Mouse (Mus musculus): ENCODE measurements around the gene Gm10645.
A peak's percentile ranks its signal among the peaks of the same experiment; 100 is the strongest.

Gene Gm10645

DNA sequence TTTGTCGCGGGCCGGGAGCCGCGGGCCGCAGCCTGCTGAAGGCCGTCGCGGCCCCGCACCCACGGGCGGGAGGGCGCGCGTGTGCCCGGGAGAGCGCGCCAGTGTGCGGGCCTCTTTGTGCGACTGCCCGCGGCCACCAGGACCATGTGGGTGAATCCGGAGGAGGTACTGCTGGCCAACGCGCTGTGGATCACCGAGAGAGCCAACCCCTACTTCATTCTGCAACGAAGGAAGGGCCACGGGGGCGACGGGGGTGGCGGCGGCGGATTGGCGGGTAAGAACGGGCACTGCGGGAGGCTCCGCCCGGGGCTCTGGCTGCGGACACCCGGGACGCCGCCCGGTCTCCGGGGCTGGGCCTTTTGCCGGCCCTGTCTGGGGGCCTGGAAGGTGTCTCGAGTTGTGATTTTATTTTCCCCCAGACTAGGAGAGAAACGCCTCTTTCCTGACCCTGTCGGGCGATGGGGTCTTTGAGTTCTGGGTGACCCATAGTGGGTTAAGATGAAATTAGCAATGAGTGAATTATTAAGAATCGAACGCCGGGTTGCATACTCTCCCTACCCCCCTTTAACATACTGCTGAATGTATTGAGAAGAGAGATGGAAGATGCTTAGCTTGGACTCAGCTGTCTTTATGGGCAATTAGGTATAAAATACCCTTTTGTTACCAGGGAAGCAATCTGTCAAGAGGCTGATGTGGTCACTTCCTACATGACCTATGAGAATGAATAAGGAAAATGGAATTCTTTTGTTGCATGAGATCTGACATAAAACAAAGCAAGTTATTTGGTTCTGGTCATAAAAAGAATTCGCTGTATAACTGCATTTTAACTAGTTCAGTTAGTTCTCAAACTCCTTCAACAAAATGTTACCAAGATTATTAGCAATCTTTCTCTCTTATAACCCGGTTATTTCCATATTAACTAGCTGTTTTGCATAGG lies at the start of gene Gm10645:
TSS of gene Gm10645 (minus strand) at position 240 of the 937 bp plus-strand sequence.
- peak; percentile 34 for DNase-seq (ENCODE audit: low read depth, low spot score)

DNA sequence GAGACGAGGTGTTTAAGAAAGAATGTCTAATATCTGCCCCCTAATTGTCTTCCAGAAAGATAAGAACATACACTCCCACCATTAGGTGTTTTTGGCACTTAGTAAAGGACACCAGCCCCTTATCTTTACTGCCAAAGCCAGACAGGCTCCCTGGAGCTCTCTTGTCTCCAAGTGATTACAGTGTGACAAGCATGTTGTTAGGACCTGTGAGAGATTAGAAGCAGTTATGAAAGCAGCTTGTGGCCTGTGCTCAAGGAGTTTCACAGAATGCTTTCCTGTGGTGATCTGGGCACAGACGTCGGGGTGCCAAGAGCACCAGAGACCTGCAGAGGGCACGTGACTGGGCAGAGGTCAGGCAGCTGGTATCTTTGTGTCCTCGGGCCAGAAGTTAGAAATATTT lies 49.1 kb upstream of the Gm10645 start:
- DNase-seq (ENCODE audit: low read depth, low spot score), result no peak

DNA sequence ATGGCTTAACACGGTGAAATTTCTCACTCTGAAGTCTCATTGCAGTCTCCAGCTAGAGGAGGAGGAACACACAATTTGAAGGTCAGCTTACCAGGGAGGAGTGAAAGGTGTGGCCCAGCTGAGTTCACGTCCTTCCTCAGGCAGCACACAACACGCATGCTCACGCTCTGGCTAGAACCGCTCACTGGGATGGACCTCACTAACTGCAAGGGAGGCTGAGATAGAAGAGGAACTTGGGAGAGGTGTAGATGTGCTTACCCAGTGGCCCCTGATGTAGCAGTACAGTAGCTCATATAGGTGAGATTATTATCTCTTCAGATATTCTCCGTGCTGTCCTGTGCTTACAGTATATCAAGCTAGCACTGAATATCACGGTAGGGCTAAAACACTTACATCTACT lies 44.7 kb upstream of the Gm10645 start:
- no peak for DNase-seq (ENCODE audit: low read depth, low spot score)

DNA sequence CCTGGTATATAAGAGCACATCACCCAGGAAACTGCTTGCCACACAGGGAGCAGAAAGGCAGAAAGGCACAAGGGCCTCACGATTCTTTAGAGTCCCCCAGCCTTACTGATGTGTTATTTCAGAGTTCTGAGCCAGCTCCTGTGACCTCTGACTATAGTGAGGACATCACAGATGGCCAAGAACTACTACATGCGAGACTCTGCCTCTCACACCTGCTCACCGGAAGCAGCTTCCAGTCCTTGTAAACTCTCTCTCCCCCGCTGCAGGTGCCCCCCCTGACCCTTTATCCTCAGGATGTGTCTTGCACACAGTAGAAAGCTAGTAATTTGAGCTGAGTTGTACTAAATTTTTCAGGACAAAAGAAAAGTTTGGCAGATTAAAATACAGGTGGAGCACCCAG lies 43.6 kb upstream of the Gm10645 start:
- no peak for DNase-seq (ENCODE audit: low read depth, low spot score)

DNA sequence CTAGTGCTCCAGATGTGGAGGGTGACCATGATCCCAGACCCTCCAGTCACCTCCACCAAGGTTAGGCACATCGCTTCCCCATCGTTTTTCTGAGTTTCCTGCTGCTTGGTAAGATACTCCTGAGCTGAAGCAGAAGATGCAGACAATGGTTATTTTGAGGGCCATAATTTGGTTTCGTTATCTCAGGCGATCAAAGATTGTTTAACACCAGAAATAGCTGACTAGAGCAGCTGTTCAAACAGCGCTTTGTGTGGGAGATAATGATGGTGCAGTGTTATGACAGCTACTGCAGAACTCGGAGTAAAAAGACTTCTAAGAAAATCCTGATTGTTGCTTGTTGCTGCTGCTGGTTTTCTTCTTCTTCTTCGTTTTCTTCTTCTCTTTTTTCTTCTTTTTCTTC lies 39.9 kb upstream of the Gm10645 start:
- DNase-seq (ENCODE audit: low read depth, low spot score), result no peak

DNA sequence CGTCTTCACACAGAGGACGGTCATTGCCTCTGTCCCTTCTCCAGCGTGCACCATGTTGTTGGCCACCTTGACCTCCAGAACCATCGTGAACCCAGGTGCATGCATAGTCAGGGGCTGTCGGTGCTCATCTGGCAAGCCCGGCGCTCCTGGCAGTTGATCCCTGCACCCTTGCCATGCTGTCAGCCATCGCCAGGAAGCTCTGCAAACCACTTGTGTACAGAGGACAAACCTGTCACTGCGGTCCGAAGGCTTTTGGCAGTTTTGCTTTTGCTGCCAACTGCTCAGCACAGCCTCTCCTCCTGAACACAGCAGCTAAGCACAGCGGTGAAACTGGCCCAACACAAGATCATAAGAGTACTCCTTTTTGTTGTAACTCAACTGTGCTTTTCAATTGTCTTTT lies 37.0 kb upstream of the Gm10645 start:
- no peak for DNase-seq (ENCODE audit: low read depth, low spot score)

DNA sequence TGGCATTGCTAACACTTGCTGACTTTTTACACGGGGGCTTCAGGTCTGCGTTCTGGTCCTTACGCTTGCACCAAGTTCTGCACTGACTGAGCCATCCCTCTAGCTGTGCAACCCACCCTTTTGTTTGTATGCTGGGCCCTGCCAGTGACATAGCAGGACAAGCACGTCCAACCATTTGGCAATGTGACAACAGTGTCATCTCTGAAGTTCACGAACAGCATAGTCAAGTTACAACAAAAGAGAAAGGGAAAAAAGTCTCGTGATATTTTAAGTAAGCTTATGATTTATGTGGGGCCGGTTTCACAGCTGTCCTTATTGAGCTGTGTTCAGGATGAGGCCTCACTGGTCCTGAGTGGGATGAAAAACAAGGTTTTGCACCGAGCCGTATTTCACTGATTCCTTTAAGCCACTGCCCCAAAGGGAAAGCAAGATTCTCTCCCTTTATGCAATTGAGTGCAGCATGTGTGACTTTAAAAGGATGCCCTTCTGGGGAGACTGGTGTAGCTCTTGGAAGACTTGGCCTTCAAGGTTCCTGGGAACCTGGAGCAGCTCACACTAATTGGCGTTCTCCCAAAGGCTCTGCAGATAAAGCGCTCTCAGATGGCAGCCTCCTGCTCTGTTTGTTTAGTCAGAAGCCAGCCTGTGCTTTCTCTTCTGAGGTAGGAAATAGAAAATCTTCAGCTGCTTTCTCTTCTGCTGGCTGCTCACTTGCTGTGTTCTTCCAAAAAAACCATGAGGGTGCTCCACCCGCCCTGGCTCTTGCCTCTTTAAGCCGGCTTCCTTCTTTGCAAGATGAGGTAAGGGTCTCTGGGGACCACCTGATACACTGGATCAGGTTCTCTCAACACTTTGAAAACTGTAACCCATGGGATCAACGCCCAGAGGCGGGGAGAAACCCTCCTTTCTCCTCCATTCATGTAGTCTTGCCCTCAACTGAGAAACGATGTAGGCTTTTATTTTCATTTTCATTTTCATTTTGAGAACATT lies 34.5 kb upstream of the Gm10645 start:
- DNase-seq (ENCODE audit: low read depth, low spot score), result no peak

DNA sequence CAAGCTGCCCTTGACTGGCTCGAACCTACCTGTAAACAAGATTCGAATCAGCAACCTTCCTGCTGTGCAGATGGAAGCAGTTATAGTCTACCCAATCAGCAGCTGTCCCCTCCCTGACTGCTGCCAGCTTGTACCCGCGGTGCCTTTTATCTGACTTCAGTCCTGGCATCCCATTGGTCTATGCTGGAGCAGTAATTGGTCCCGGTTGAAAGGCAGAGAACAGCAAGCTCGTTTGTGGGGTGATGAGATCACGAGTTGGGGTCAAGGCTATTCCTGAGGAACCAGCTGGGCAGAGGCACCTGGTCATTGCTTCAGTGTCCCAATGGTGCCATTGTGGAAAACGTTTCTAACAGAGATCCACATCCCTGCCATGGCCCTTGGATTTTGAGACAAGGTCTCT lies 33.7 kb upstream of the Gm10645 start:
- DNase-seq (ENCODE audit: low read depth, low spot score), result no peak

DNA sequence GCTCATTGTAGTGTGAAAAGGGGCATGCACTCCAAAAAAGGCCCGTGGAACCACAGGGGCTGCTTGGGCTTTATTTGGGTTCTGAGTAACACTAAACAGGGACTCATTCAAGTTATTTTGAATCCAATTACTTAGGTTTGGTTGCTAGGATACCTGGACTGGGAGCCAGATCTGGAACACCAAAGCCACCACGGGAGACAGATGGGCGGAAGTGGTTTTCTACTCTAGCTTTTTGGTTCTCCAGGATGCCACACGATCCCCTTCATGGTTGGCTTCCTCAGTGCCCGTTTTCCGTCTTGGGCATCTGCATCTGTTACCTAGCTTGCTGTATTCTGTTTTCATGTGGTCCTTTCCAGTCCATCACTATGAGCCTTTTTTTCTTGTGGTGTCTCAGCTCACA lies 30.1 kb upstream of the Gm10645 start:
- no peak for DNase-seq (ENCODE audit: low read depth, low spot score)

DNA sequence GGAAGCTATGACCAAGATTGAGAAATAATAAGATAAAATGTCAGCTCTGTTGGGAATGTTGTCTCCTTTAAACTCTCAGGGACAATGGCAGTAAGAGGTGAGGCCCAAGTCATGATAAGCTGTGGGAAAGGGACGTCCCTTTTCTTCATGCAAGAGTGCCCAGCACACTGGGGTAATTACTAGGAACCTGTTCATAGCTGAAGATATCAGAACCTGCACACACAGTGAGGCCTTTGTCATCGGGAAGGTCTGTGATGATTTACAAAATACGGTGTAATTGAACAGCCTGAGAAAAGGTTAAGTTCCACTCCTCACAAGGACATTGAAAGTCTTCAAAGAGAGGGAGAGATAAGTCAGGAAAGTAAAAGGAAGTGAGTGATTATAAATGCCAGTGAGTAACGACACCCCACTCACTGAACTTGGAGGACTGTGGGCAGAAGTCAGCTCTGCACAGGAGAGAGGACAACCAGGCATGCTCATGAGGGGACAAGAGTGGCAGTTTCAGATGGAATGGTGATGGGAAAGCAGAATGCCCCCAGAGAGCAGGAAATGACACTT lies 23.6 kb upstream of the Gm10645 start:
- no peak for DNase-seq (ENCODE audit: low read depth, low spot score)

DNA sequence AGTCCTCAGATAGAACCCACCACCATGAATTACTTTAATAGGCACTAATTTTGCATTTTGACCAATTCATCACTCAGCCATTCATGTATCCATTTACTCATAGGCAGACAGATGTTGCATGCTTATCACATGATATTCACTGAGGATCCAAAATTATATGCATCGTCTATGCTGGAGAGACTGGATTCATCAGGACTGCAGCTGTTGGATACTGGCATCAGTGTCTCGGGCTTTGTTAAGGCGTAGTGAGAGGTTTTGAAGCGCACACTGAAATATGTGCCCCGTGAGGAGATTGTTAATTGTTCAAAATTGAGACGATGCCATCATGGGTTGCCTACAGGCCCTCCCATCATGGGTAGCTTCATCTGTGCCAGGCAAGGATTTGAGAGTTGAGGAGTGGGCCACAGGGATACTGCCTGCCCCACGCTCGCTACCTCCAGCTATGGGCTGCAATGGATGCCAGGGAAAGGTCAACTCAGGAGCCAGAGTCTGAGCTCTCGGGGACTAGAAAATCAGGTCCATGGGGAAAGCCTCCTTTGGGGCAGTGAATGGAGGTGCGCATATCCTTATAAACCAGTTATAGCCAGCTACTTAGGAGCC lies 21.5 kb upstream of the Gm10645 start:
- no peak for DNase-seq (ENCODE audit: low read depth, low spot score)

DNA sequence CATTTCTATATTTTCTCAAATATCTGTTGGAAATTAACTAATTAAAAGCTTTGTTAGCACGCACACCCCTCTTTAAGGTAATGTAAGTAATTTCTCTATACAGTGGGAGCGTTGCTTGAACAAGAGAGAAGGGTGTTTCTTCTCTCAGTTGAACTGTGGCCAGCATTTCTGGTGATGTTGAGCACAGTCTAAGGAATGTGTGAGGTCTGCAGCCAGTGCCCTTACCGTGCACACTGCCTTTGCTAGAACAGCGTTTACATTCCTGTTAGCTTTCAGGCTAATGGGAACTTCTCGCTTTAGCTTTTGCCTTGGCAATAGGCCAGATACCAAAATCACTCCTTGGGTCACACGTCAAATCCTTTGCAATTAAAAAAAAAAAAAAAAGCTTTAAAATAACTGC lies 20.4 kb upstream of the Gm10645 start:
- DNase-seq (ENCODE audit: low read depth, low spot score), result no peak

DNA sequence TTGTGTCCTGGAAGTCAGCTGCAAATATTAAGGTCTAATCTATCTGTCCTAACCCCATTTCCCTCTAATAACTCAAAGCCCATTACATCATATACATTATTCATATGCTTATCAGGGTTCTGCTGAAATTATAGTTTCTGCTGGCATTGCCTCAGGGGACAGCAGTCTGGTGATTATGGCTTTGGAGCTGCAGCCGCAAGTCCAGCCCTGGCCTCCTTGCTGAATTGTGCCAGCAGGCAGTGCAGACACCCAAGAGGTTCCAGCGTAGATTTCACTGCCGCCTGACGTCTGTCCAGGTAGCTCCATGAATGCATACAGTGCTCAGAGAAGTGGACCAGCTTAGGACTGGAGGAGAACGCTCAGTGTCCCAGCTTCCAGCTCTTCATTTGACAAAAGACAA lies 16.8 kb upstream of the Gm10645 start:
- DNase-seq (ENCODE audit: low read depth, low spot score), result no peak

DNA sequence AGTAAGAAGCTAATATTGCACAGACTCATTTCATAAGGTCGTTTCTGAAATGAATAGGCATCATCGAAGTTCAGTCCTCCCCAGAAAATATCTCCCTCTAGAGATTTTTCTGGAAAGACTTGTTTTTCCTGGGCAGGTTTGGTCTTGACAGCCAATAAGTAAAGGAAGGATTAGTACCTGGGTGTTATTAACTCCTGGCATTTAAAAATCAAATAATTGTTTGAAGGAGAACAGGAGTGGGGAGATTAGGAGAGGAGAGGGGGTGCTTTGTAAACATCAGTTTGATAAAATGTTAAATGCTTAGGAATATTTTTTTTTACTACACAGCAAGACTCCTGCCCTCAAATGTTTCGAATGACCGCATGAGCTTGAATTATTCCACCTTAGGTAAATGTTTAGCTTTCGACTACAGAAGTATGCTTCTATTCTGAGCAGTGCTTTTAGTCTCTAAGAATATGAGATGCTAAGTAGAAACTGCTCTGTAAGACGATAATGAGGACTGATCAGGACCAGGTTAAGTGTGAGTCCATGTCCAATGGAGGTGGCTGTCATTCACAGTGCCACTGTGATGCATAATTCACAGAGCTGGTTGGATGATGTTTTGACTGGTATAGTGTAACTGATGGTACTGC lies 16.0 kb upstream of the Gm10645 start:
- no peak for DNase-seq (ENCODE audit: low read depth, low spot score)

DNA sequence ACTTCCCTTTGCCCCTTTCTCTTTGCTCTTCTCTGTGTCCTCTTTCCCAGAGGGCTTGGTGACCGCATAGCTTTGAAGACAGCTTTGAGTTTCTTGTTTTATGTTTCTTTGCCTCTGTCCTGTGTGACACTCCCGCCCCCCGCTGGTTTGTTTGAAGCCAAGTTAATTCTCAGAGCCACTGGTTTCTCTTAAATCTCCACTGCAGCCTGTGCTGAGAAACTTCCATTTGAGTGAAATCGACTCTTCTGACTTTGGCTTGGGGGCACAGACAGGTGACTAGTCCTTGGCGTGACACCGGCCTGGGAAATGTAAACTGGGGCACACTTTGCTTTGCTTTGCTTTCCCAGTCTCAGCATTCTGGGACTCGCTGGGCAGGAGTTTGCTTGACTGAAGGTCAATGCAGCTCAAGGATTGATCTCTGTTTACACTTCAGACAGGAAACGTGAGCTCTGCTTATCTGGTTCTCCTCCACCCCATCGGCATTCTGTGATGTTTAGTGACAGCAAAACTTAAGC lies 12.3 kb upstream of the Gm10645 start:
- no peak for DNase-seq (ENCODE audit: low read depth, low spot score)

DNA sequence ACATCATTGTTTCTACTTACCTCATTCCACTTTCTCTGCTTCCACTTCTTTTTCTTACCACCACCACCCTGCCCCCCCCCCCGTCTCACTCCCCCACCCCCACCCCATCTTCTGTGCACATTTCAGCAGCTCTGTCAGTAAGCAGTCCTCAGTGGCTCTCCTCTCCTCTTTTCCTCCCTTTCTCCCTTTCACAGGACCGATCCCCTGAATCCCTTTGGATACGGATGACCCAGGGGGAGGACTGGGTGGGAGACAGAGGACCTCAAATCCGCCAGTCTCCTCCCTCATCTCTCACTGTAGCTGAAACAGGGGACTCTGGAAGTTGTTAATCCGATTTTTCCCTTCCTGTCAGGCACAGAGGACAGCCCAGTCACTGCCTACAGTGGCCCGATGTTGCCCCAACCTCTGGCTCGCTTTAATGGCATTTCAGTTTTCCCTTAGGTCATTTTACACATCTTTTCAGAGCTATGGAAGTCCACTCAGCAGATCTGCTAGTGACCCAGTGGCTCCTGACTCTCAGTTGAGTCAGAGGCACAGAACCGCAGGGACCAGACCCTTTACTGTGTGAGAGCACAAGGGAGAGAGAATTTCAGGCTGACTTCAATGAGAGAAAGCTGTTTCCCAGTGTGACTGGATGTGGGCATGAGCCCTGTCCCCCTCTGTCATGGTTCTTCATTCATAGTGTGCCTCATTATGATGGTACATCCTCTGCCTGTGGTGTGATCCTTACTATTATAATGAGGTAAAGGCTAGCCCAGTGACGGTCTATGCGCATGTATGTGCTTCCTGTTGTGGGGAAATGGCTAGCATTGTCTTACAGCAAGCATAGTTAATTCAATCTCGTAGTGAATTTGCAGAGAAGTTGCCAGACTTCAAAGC lies 11.6 kb upstream of the Gm10645 start:
- DNase-seq (ENCODE audit: low read depth, low spot score), result no peak

DNA sequence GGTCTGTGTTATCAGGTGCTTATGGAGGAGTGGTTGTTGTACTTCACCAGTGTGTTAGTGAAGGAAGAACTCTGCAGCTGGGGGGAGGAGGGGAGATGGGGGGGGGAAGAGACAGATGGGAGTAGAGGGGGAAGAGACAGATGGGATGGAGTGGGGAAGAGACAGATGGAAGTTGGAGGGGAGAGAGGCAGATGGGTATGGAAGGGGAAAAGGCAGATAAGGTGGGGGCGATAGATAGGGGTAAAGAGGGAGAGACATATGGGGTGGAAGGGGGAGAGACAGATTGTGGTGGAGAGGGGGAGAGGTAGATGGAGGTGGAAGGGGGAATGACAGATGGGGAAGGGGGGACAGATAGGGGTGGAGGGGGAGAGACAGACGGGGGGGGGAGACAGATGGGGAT lies 10.8 kb upstream of the Gm10645 start:
- no peak for DNase-seq (ENCODE audit: low read depth, low spot score)

DNA sequence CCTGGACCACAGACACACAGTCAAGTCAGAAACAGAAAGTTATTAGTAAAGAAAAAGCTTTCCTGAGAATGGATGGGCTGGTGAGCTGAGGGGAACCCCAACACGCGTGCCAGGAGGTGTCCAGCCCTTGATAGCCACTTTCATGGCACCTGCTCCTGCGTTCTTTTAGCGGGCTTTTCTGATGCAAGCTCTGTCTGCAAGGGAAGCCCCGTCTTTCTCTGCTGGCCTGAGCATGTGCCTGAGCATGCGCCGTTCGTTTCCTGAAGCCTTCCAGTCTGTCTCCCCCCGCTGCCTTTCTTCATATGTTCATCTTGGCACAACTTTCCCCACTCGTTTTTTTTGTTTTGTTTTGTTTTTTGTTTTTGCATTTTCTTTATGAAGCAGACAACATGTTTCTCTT lies 9.7 kb upstream of the Gm10645 start:
- DNase-seq (ENCODE audit: low read depth, low spot score), result no peak

DNA sequence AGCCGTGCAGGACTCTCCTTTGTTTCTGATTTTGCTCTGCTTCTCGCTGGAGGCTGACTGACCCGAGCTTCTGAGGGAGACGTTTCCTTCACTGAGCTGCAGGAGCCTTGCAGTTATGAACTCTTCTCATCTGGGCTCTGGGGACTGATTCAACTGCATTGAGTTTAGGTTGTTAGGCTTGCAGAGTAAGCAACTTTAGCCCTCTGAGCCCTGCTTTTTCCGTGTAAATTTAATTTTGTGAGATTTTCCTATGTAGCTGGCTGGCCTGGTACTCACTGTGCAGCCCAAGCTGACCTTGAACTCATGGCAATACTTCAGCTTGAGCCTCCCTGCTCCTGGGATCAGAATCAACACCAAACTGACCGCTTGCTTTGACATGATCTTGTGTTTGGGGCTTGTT lies 4.9 kb upstream of the Gm10645 start:
- no peak for DNase-seq (ENCODE audit: low read depth, low spot score)

DNA sequence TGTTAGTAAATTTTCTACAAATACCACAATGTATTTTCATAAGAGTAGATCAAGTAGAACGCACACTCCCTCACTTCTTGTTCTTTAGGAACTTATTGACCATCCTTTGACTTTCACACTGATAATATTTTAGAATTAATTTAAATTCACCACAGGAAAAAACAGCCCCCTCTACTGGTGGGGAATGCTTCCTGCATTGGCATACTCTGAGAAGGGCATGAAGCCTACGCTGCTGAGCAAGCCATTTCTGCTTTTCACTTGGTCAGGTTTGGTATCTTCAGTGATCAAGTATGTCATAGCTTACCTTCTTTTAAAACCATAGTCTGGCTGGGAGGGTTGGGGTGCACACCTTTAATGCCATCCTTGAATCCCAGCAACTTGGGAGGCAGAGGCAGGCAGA lies 3.7 kb upstream of the Gm10645 start:
- no peak for DNase-seq (ENCODE audit: low read depth, low spot score)

Measured in retina, adult 2 months (tissue).